Mouse (Mus musculus): Measurements from ENCODE around the gene Ces2a. TPM values are rescaled to one million over a fixed set of nuclear protein-coding genes. Genes with fewer than 3 reads are reported as not detected.

Gene Ces2a
- polyA plus RNA-seq, 1 experiment: not detected

GRCm38 (mm10) chr8:104758209-104758608 lies 24.4 kb downstream of the Ces2a start:
- Histone ChIP-seq H3K4me3 (ENCODE audit: insufficient read depth, low read length) (no peak overlapping the region), H3K27ac (ENCODE audit: insufficient read depth, low read length) (no peak overlapping the region), H3K4me1 (ENCODE audit: control insufficient read depth, insufficient read depth, low read length) (no peaks in the 10 kb centered on the region)
- TF ChIP-seq POLR2A (IDR thresholded peaks at IDR 0.05; ENCODE audit: low read depth, low read length) (no peak), CTCF (IDR thresholded peaks at IDR 0.05; ENCODE audit: borderline replicate concordance, insufficient read depth, low read length) (no peak)

- no peak overlapping the region for H3K4me3 ChIP-seq (ENCODE audit: insufficient read depth, low read length)
- TF ChIP-seq CTCF (IDR thresholded peaks at IDR 0.05; ENCODE audit: borderline replicate concordance, insufficient read depth, low read length) (no peak), POLR2A (IDR thresholded peaks at IDR 0.05; ENCODE audit: low read depth, low read length) (no peak)
Observed at GRCm38 (mm10) chr8:104761126-104761525, 27.3 kb downstream of the Ces2a start.

GRCm38 (mm10) chr8:104766485-104766884 lies 32.7 kb downstream of the Ces2a start:
- TF ChIP-seq CTCF (IDR thresholded peaks at IDR 0.05; ENCODE audit: borderline replicate concordance, insufficient read depth, low read length): no peak
- no peak for TF ChIP-seq POLR2A (IDR thresholded peaks at IDR 0.05; ENCODE audit: low read depth, low read length)
- no peaks in the 10 kb centered on the region for H3K4me1 ChIP-seq (ENCODE audit: control insufficient read depth, insufficient read depth, low read length)
- no peak overlapping the region for H3K27ac ChIP-seq (ENCODE audit: insufficient read depth, low read length)
- H3K4me3 ChIP-seq (ENCODE audit: insufficient read depth, low read length): no peak overlapping the region

More at GRCm38 (mm10) chr8:104761126-104761525, 27.3 kb downstream of the Ces2a start:
- Histone ChIP-seq H3K4me1 (ENCODE audit: control insufficient read depth, insufficient read depth, low read length) (no peaks in the 10 kb centered on the region), H3K27ac (ENCODE audit: insufficient read depth, low read length) (no peak overlapping the region)

GRCm38 (mm10) chr8:104770365-104770764 lies 36.6 kb downstream of the Ces2a start:
- no peak for TF ChIP-seq CTCF (IDR thresholded peaks at IDR 0.05; ENCODE audit: borderline replicate concordance, insufficient read depth, low read length)
- Histone ChIP-seq H3K4me3 (ENCODE audit: insufficient read depth, low read length) (no peak overlapping the region), H3K27ac (ENCODE audit: insufficient read depth, low read length) (no peak overlapping the region), H3K4me1 (ENCODE audit: control insufficient read depth, insufficient read depth, low read length) (no peaks in the 10 kb centered on the region)

GRCm38 (mm10) chr8:104787049-104787448 lies 53.2 kb downstream of the Ces2a start:
- Histone ChIP-seq H3K27ac (ENCODE audit: insufficient read depth, low read length) (0 out of 2 replicates have a peak overlapping the region, but pooled peaks have one; percentile 13), H3K4me3 (ENCODE audit: insufficient read depth, low read length) (no peak overlapping the region), H3K4me1 (ENCODE audit: control insufficient read depth, insufficient read depth, low read length) (peaks cover 8% of the 10 kb centered on the region; the same call in 1 of the 2 replicates)
- no peak for TF ChIP-seq POLR2A (IDR thresholded peaks at IDR 0.05; ENCODE audit: low read depth, low read length)
- no peak for TF ChIP-seq CTCF (IDR thresholded peaks at IDR 0.05; ENCODE audit: borderline replicate concordance, insufficient read depth, low read length)

GRCm38 (mm10) chr8:104788929-104789328 lies 55.1 kb downstream of the Ces2a start:
- H3K4me3 ChIP-seq (ENCODE audit: insufficient read depth, low read length): no peak overlapping the region
- TF ChIP-seq CTCF (IDR thresholded peaks at IDR 0.05; ENCODE audit: borderline replicate concordance, insufficient read depth, low read length) (no peak), POLR2A (IDR thresholded peaks at IDR 0.05; ENCODE audit: low read depth, low read length) (no peak)
- H3K4me1 ChIP-seq (ENCODE audit: control insufficient read depth, insufficient read depth, low read length): peaks cover 8% of the 10 kb centered on the region; the same call in 1 of the 2 replicates
- H3K27ac ChIP-seq (ENCODE audit: insufficient read depth, low read length): no peak overlapping the region

GRCm38 (mm10) chr8:104789886-104790680 lies 56.3 kb downstream of the Ces2a start:
- TF ChIP-seq CTCF (IDR thresholded peaks at IDR 0.05; ENCODE audit: borderline replicate concordance, insufficient read depth, low read length) (no peak), POLR2A (IDR thresholded peaks at IDR 0.05; ENCODE audit: low read depth, low read length) (no peak)

More at GRCm38 (mm10) chr8:104789886-104790680, 56.3 kb downstream of the Ces2a start:
- Histone ChIP-seq H3K4me1 (ENCODE audit: control insufficient read depth, insufficient read depth, low read length) (peaks cover 8% of the 10 kb centered on the region; the same call in 1 of the 2 replicates), H3K27ac (ENCODE audit: insufficient read depth, low read length) (no peak overlapping the region), H3K4me3 (ENCODE audit: insufficient read depth, low read length) (no peak overlapping the region)

Other genes with a start within 250 kb of the Ces2a start
- 0.25 and 0.33 TPM in 2 replicates for gene Terb1, start 224.1 kb upstream of the Ces2a start, polyA plus RNA-seq (2011; ENCODE audit: insufficient read length, low read depth, missing spikeins)
- gene Nae1, start 199.4 kb upstream of the Ces2a start, polyA plus RNA-seq (2011; ENCODE audit: insufficient read length, low read depth, missing spikeins): 69.9 and 85.6 TPM in 2 replicates
- gene Car7, start 199.3 kb upstream of the Ces2a start, polyA plus RNA-seq (2011; ENCODE audit: insufficient read length, low read depth, missing spikeins): 0.58 and 0.84 TPM in 2 replicates
- gene Pdp2, start 142.6 kb upstream of the Ces2a start, polyA plus RNA-seq (2011; ENCODE audit: insufficient read length, low read depth, missing spikeins): 4.0 and 5.1 TPM in 2 replicates
- gene Cdh16, start 109.6 kb upstream of the Ces2a start, polyA plus RNA-seq (2011; ENCODE audit: insufficient read length, low read depth, missing spikeins): not detected in 2 replicates
- 4.9 and 7.2 TPM in 2 replicates for gene Rrad, start 102.7 kb upstream of the Ces2a start, polyA plus RNA-seq (2011; ENCODE audit: insufficient read length, low read depth, missing spikeins)
- 43.6 and 50.4 TPM in 2 replicates for gene Ciao2b, start 92.0 kb upstream of the Ces2a start, polyA plus RNA-seq (2011; ENCODE audit: insufficient read length, low read depth, missing spikeins)
- gene Ces2b, start 97.6 kb downstream of the Ces2a start, polyA plus RNA-seq (2011; ENCODE audit: insufficient read length, low read depth, missing spikeins): not detected in 2 replicates
- not detected in 2 replicates for gene Ces2c, start 113.1 kb downstream of the Ces2a start, polyA plus RNA-seq (2011; ENCODE audit: insufficient read length, low read depth, missing spikeins)
- gene Ces2e, start 192.3 kb downstream of the Ces2a start, polyA plus RNA-seq (2011; ENCODE audit: insufficient read length, low read depth, missing spikeins): 0.25 TPM in 1 of 2 replicates, not detected in the other
- gene Ces2f, start 213.4 kb downstream of the Ces2a start, polyA plus RNA-seq (2011; ENCODE audit: insufficient read length, low read depth, missing spikeins): not detected in 2 replicates
- gene Ces2g, start 227.7 kb downstream of the Ces2a start, polyA plus RNA-seq (2011; ENCODE audit: insufficient read length, low read depth, missing spikeins): 0.18 and 0.30 TPM in 2 replicates

Data from embryonic fibroblast, embryonic 13.5 days (primary cell).